Mouse (Mus musculus) right cerebral cortex, adult 2 months (tissue): ENCODE data around the gene Ect2.

Source experiments
- DNase-seq, 2 experiments: peaks; one replicate each; pipeline ENCODE4 v3.0.0; 2021 to 2022; ENCODE audit warnings: low spot score in 2 of 2

The Ect2 gene

GRCm38 (mm10) chr3:27153701-27154209, at the start of gene Ect2:
TSS of gene Ect2 (minus strand) at chr3:27153878.
- peak; percentile 100 for DNase-seq

- DNase-seq = no peak
These were observed 48.2 kb upstream of the Ect2 start for GRCm38 (mm10) chr3:27201728-27202411.

- no peak for DNase-seq
These were observed 45.4 kb upstream of the Ect2 start for GRCm38 (mm10) chr3:27199120-27199519.

GRCm38 (mm10) chr3:27197816-27198215, 44.1 kb upstream of the Ect2 start:
- DNase-seq = no peak

- no peak for DNase-seq
These were observed 42.9 kb upstream of the Ect2 start for GRCm38 (mm10) chr3:27196529-27196928.

- DNase-seq = no peak
These were observed 42.0 kb upstream of the Ect2 start for GRCm38 (mm10) chr3:27195573-27196227.

- no peak for DNase-seq
These were observed 41.5 kb upstream of the Ect2 start for GRCm38 (mm10) chr3:27195153-27195552.

- DNase-seq = no peak
These were observed 40.2 kb upstream of the Ect2 start for GRCm38 (mm10) chr3:27193844-27194317.

GRCm38 (mm10) chr3:27191856-27192255, 38.2 kb upstream of the Ect2 start:
- no peak for DNase-seq

- no peak for DNase-seq
These were observed 37.2 kb upstream of the Ect2 start for GRCm38 (mm10) chr3:27190865-27191264.

GRCm38 (mm10) chr3:27189320-27190261, 35.9 kb upstream of the Ect2 start:
- DNase-seq = peak; percentile 90 to 92

- no peak for DNase-seq
These were observed 34.7 kb upstream of the Ect2 start for GRCm38 (mm10) chr3:27188386-27188785.

- peak; percentile 41 to 62 for DNase-seq
These were observed 30.0 kb upstream of the Ect2 start for GRCm38 (mm10) chr3:27183601-27184175.

- DNase-seq = peak; percentile 97
These were observed 29.3 kb upstream of the Ect2 start, which contains the start of gene Nceh1 for GRCm38 (mm10) chr3:27182733-27183600. TSS of gene Nceh1 (plus strand) at chr3:27182965.

- DNase-seq = no peak
These were observed 26.0 kb upstream of the Ect2 start for GRCm38 (mm10) chr3:27179711-27180110.

- no peak for DNase-seq
These were observed 16.6 kb upstream of the Ect2 start for GRCm38 (mm10) chr3:27170257-27170656.

GRCm38 (mm10) chr3:27165481-27166065, 11.9 kb upstream of the Ect2 start:
- no peak for DNase-seq

- no peak for DNase-seq
These were observed 8.7 kb upstream of the Ect2 start for GRCm38 (mm10) chr3:27162410-27162804.

GRCm38 (mm10) chr3:27161645-27162409, 8.1 kb upstream of the Ect2 start:
- no peak for DNase-seq
